Mouse (Mus musculus) olfactory bulb, adult 2 months (tissue): Measurements from ENCODE around the gene Olfr553. TPM values are rescaled to one million over a fixed set of nuclear protein-coding genes. Genes with fewer than 3 reads are reported as not detected.

ENCODE experiments used
- H3K27ac ChIP-seq: fragments of 200-500 bp; 2 replicates; pipeline ENCODE4 v1.5.1; 2012; ENCODE audit warnings: low read depth, low read length; ENCODE audit not compliant: insufficient read depth
- H3K4me1 ChIP-seq: fragments of 200-500 bp; 2 replicates; pipeline ENCODE4 v1.6.1; 2012; ENCODE audit warnings: low read length; ENCODE audit not compliant: control insufficient read depth, insufficient read depth
- H3K4me3 ChIP-seq: fragments of 200-500 bp; 2 replicates; pipeline ENCODE4 v1.5.1; 2012; ENCODE audit warnings: mild to moderate bottlenecking, low read depth, low read length, moderate library complexity; ENCODE audit not compliant: insufficient read depth
- CTCF ChIP-seq: fragments of 200-500 bp; IDR thresholded peaks from 2 replicates; pipeline ENCODE4 v1.5.1; 2012; ENCODE audit warnings: low read depth, mild to moderate bottlenecking, low read length, moderate library complexity; ENCODE audit not compliant: insufficient read depth
- POLR2A ChIP-seq: fragments of 200-500 bp; IDR thresholded peaks from 2 replicates; pipeline ENCODE4 v1.6.1; 2012; ENCODE audit warnings: mild to moderate bottlenecking, low read depth, low read length, moderate library complexity; ENCODE audit not compliant: insufficient read depth
- WGBS: fragments of 180-500 bp; shearing (Covaris S2); methylation state at CpG from one replicate; pipeline ENCODE4 v1.1.7; 2018; 5-methylcytosine and 5-hydroxymethylcytosine counted together
- polyA plus RNA-seq: library from polyadenylated mRNA; stranded (reverse); fragments of >200 nt; gene quantifications from 2 replicates; pipeline ENCODE4 v1.2.4, GENCODE M21; 2012; ENCODE audit warnings: low replicate concordance; ENCODE audit not compliant: missing spikeins, insufficient read depth, insufficient read length

The Olfr553 gene
- polyA plus RNA-seq, 1 experiment, result not detected

GRCm38 (mm10) chr7:102591786-102592185, 26.2 kb downstream of the Olfr553 start, which contains the start of gene Olfr551:
Olfr551 (minus strand) TSS chr7:102591886.
- Histone ChIP-seq H3K4me3 (no peak within 1 kb of the TSS), H3K27ac (no peak within 1 kb of the TSS), H3K4me1 (no peaks in the 10 kb centered on the region)
- TF ChIP-seq CTCF (no peak), POLR2A (no peak)
- 92% methylated on average over 3 of the region's 3 CpGs for WGBS

- WGBS, result 45% methylated on average over 6 of the region's 6 CpGs
- no peak for TF ChIP-seq POLR2A
- no peak for TF ChIP-seq CTCF
These were observed 42.0 kb downstream of the Olfr553 start for GRCm38 (mm10) chr7:102575998-102576397.

GRCm38 (mm10) chr7:102573174-102573830, 44.7 kb downstream of the Olfr553 start:
- WGBS, result 73% methylated on average over 3 of the region's 3 CpGs
- TF ChIP-seq POLR2A, result no peak
- no peak overlapping the region for H3K27ac ChIP-seq

More at GRCm38 (mm10) chr7:102575998-102576397, 42.0 kb downstream of the Olfr553 start:
- Histone ChIP-seq H3K4me1 (no peaks in the 10 kb centered on the region), H3K27ac (no peak overlapping the region), H3K4me3 (no peak overlapping the region)

GRCm38 (mm10) chr7:102571142-102571541, 46.9 kb downstream of the Olfr553 start, which contains the start of gene Olfr550:
Olfr550 (plus strand) TSS chr7:102571442.
- TF ChIP-seq POLR2A (no peak), CTCF (no peak)
- 88% methylated on average over 8 of the region's 8 CpGs for WGBS
- no peak within 1 kb of the TSS for H3K27ac ChIP-seq
- no peak within 1 kb of the TSS for H3K4me3 ChIP-seq
- no peaks in the 10 kb centered on the region for H3K4me1 ChIP-seq

More at GRCm38 (mm10) chr7:102573174-102573830, 44.7 kb downstream of the Olfr553 start:
- no peaks in the 10 kb centered on the region for H3K4me1 ChIP-seq
- no peak overlapping the region for H3K4me3 ChIP-seq

GRCm38 (mm10) chr7:102566219-102566618, 51.8 kb downstream of the Olfr553 start:
- Histone ChIP-seq H3K4me1 (peaks cover 3% of the 10 kb centered on the region; the same call in 1 of the 2 replicates), H3K4me3 (no peak overlapping the region), H3K27ac (no peak overlapping the region)
- 88% methylated on average over 4 of the region's 4 CpGs for WGBS
- TF ChIP-seq CTCF (no peak), POLR2A (no peak)

GRCm38 (mm10) chr7:102564999-102565997, 52.7 kb downstream of the Olfr553 start, which contains the start of gene Trim21:
Trim21 (minus strand) TSS chr7:102565486.
- Histone ChIP-seq H3K4me1 (peaks cover 3% of the 10 kb centered on the region; the same call in 1 of the 2 replicates), H3K4me3 (peak within 1 kb of the TSS; percentile 56)
- 20% methylated on average over 10 of the region's 10 CpGs for WGBS

More at GRCm38 (mm10) chr7:102564999-102565997, 52.7 kb downstream of the Olfr553 start, which contains the start of gene Trim21:
- TF ChIP-seq CTCF, result no peak
- no peak for TF ChIP-seq POLR2A
- H3K27ac ChIP-seq, result 0 out of 2 replicates have a peak within 1 kb of the TSS, but pooled peaks have one; percentile 32

Other genes starting within 250 kb of the Olfr553 start
- not detected in 2 replicates for gene Rrm1, start 176.5 kb downstream of the Olfr553 start, polyA plus RNA-seq
- not detected in 2 replicates for gene Olfr543, start 136.5 kb downstream of the Olfr553 start, polyA plus RNA-seq
- not detected in 2 replicates for gene Olfr544, start 129.9 kb downstream of the Olfr553 start, polyA plus RNA-seq
- not detected in 2 replicates for gene Olfr545, start 118.6 kb downstream of the Olfr553 start, polyA plus RNA-seq
- not detected in 2 replicates for gene Olfr547, start 83.5 kb downstream of the Olfr553 start, polyA plus RNA-seq
- gene Olfr548-ps1, start 77.3 kb downstream of the Olfr553 start, polyA plus RNA-seq, result not detected in 2 replicates
- gene Olfr549, start 68.3 kb downstream of the Olfr553 start, polyA plus RNA-seq, result not detected in 2 replicates
- gene Trim21, start 52.7 kb downstream of the Olfr553 start, polyA plus RNA-seq, result not detected in 2 replicates
- gene Olfr550, start 46.8 kb downstream of the Olfr553 start, polyA plus RNA-seq, result not detected in 2 replicates
- not detected in 2 replicates for gene Olfr551, start 26.3 kb downstream of the Olfr553 start, polyA plus RNA-seq
- not detected in 2 replicates for gene Olfr552, start 20.4 kb downstream of the Olfr553 start, polyA plus RNA-seq
- not detected in 2 replicates for gene Olfr554, start 20.2 kb upstream of the Olfr553 start, polyA plus RNA-seq
- gene Olfr555, start 40.6 kb upstream of the Olfr553 start, polyA plus RNA-seq, result not detected in 2 replicates
- gene Olfr556, start 46.7 kb upstream of the Olfr553 start, polyA plus RNA-seq, result not detected in 2 replicates
- gene Trim68, start 69.1 kb upstream of the Olfr553 start, polyA plus RNA-seq, result not detected in 2 replicates
- not detected in 2 replicates for gene Olfr557, start 77.7 kb upstream of the Olfr553 start, polyA plus RNA-seq
- not detected in 2 replicates for gene Olfr558, start 84.0 kb upstream of the Olfr553 start, polyA plus RNA-seq
- gene Olfr33, start 100.9 kb upstream of the Olfr553 start, polyA plus RNA-seq, result not detected in 2 replicates
- not detected in 2 replicates for gene Olfr559, start 109.3 kb upstream of the Olfr553 start, polyA plus RNA-seq
- gene Olfr560, start 141.1 kb upstream of the Olfr553 start, polyA plus RNA-seq, result not detected in 2 replicates
- not detected in 2 replicates for gene Olfr78, start 141.3 kb upstream of the Olfr553 start, polyA plus RNA-seq
- not detected in 2 replicates for gene Olfr561, start 153.0 kb upstream of the Olfr553 start, polyA plus RNA-seq
- gene Olfr564, start 185.3 kb upstream of the Olfr553 start, polyA plus RNA-seq, result not detected in 2 replicates
- not detected in 2 replicates for gene Olfr566, start 240.5 kb upstream of the Olfr553 start, polyA plus RNA-seq